Mouse (Mus musculus) lung, adult 2 months (tissue): ENCODE results near the gene Suz12. TPM values are rescaled to one million over a fixed set of nuclear protein-coding genes. Genes with fewer than 3 reads are reported as not detected.
"Not testable (repeated sequence)": the region's sequence is repeated elsewhere in the genome, so short reads cannot be mapped to it uniquely, and the experiment has no call there.

Source experiments
- DNase-seq: peaks from one replicate; pipeline ENCODE4 v3.0.0; 2022
- H3K4me1 ChIP-seq: fragments of 200-500 bp; 2 replicates; pipeline ENCODE4 v1.6.1; 2011; ENCODE audit warnings: low read length; ENCODE audit not compliant: control insufficient read depth, insufficient read depth
- H3K4me3 ChIP-seq: fragments of 200-500 bp; replicated peaks from 2 replicates; pipeline ENCODE3; 2011; ENCODE audit warnings: low read depth, mild to moderate bottlenecking, control low read depth, low read length; ENCODE audit errors: extremely low read depth
- CTCF ChIP-seq: fragments of 200-500 bp; IDR thresholded peaks from 2 replicates; pipeline ENCODE4 v1.5.1; 2011; ENCODE audit warnings: mild to moderate bottlenecking, low read length, control low read depth; ENCODE audit not compliant: insufficient read depth
- POLR2A ChIP-seq: fragments of 200-500 bp; IDR thresholded peaks from 2 replicates; pipeline ENCODE4 v1.6.1; 2011; ENCODE audit warnings: low read depth, mild to moderate bottlenecking, control low read depth, low read length, borderline replicate concordance; ENCODE audit errors: extremely low read depth
- WGBS: fragments of 180-500 bp; shearing (Covaris S2); methylation state at CpG from one replicate; pipeline ENCODE4 v1.1.7; 2018; 5-methylcytosine and 5-hydroxymethylcytosine counted together
- polyA plus RNA-seq: library from polyadenylated mRNA; depleted of rRNA; stranded (reverse); fragments of >200 nt; gene quantifications from 2 replicates; pipeline ENCODE4 v1.2.3, GENCODE M21; 2012

The Suz12 gene
- polyA plus RNA-seq, 1 experiment = 5.1 TPM

DNA sequence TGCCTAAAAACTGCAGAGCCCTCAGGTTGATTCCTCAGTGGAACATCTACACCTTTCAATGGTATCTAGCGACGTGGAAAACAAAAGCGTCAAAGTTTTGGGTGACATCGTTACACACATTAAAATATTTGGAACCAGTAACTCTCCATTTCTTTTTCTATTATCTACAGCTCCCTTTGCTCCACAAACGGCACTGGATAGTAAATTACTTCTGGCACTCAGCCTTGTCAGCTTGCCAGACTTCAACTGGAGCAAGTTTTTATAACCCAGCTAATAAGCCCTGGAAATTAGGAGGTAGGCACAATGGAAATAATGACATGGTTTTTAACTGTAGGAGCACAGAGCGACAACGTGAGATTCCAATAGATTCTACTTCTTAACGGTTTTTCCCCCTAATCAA lies 27.0 kb upstream of the Suz12 start:
- 41% methylated on average over 8 of the region's 8 CpGs for WGBS
- no peaks in the 10 kb centered on the region for H3K4me1 ChIP-seq
- TF ChIP-seq POLR2A = no peak
- TF ChIP-seq CTCF = no peak
- DNase-seq = no peak
- H3K4me3 ChIP-seq = no peak overlapping the region

DNA sequence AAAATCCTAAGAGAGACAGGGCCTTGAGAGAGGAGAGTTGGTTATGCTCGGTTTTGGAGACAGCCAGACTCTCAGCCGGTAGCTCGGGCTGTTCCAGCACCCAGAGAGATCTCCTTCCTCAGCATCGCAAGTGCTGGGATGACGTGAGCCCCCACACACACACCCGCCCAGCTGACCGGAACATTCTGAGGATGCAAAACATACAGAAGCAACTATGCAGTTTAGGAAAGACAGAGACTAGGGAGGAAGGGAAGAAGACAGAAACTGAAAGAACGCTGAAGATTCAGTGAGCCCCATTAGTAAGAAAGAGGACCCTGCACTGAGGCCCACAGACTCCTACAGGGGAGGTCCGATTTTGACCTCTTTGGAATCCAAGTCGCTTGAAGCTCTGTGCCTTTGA lies 25.2 kb upstream of the Suz12 start:
- TF ChIP-seq POLR2A (no peak), CTCF (no peak)
- DNase-seq = no peak
- Histone ChIP-seq H3K4me3 (no peak overlapping the region), H3K4me1 (no peaks in the 10 kb centered on the region)
- WGBS = 77% methylated on average over 10 of the region's 10 CpGs

DNA sequence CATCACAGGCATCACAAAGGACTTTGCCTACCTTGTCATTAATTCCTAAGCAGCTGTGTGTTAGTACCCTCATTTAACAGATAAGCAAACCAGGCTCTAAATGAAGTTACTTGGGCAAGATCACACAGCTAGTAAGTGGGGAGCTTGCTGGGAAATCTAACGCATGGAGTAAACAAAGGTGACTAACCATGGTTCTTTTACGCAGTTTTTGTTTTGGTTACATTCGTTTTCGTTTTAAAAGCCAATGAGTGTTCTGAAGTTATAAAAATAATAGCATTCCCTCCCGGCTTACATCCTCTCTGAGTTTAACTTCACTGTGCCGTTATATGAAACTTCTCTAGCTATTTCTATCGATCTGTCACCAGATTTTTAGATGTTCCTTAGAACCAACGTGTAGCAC lies 19.8 kb upstream of the Suz12 start:
- no peak for DNase-seq
- WGBS = 16% methylated on average over 8 of the region's 8 CpGs
- Histone ChIP-seq H3K4me1 (peaks cover 5% of the 10 kb centered on the region; the same call in 1 of the 2 replicates), H3K4me3 (no peak overlapping the region)
- no peak for TF ChIP-seq CTCF
- no peak for TF ChIP-seq POLR2A

DNA sequence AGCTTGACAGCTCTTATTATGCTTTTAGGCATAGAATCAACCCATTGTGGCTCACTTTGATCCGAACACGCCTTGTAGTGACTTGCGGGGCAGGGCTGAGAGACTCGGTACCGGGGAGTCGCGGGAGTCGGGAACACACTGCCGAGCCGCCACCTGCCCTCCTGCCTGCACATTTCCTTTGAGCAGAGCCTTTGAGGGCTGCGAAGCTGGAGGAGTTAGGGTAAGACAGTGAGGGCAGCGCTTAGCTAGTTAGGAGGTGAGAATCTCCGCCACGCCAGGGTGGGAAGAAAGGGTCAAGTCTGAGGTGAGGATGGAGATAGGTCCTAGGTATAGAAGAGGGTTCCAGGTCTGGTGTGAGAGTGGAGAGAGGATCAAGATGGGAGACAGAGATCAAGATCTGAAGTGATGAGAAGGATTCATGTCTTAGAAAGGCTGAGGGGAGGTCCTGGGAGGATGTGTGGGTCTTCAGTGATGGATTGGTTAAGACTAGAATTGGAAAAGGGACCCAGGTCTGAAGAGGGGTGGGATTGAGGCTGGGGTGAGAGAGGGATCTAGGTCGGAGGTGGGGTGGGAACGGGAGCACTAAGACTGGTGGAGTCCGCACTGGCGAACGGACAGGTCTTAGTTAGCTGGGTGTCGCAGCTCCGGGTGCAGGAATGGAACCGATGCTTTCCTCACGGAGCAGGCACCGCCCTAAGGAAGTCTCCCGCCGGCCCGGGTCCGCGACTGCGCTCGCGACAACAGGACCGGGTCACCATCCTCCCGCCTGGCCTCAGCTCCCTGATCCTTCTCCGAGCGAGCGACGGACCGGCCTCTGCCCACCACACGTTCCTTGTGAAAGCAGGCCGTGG lies 19.1 kb upstream of the Suz12 start:
- Histone ChIP-seq H3K4me1 (peaks cover 5% of the 10 kb centered on the region; the same call in 1 of the 2 replicates), H3K4me3 (peak overlapping the region; percentile 15)
- TF ChIP-seq CTCF (no peak), POLR2A (no peak)
- 2% methylated on average over 41 of the region's 41 CpGs for WGBS
- peak; percentile 25 for DNase-seq

DNA sequence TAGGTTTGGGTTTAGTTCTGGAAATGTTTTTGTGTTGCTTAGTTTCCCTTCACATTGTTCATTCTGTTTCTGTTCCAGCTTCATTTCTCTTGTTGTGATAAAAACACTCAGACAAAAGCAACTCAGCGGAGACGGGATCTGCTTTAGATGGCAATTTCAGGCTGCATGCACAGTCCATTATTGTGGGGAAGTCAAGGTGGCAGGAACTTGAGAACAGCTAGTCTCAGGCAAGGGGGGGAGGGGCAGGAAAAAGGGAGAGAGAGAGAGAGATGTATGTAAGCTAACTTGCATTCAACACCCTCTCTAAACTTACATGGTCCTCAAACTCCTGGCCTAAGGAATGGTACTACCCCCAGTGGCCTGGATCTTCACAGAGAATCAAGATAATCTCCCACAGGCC lies 17.5 kb upstream of the Suz12 start:
- TF ChIP-seq POLR2A (no peak), CTCF (no peak)
- no peak overlapping the region for H3K4me3 ChIP-seq
- peaks cover 5% of the 10 kb centered on the region; the same call in 1 of the 2 replicates for H3K4me1 ChIP-seq
- 89% methylated on average over 2 of the region's 2 CpGs for WGBS
- DNase-seq = no peak

DNA sequence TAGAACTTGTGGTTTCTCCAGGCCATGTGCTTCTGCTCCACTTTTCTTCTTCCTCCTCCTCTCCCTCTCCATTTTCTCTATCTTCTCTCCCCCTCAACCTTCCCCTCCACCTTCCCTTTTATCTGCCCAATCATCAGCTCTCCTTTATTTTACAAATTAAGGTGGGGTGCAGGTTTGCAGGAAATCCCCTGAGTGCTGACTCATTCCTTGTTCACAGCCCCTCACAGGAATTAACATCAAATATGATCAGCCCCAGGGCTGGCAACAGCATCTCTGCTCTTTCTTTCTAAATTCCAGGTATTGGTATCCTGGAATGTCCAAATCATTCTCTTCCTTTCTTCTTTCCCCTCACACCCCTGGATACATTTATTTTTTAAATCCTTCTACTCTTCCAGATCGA lies 16.7 kb upstream of the Suz12 start:
- no peak for TF ChIP-seq CTCF
- no peak for TF ChIP-seq POLR2A
- no peak for DNase-seq
- 100% methylated on average over 1 of the region's 1 CpGs for WGBS

DNA sequence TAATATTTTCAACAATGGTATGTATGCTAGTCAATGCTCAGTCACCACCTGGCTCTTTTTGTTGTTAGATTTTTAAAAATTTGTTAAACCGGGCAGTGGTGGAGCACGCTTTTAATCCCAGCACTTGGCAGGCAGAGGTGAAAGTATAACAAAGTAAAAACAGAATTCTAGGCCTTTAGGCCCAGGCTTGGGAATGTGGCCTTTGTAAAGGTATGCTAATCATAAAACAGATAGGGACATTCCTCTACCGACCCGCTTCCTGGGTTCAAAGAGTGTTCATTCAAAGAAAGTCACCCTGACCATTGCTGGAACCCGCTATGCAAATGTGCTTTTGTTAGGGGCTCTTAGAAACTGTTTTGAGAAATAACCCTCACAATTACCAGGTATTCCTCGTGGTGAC lies 16.3 kb upstream of the Suz12 start:
- not testable (repeated sequence) for H3K4me1 ChIP-seq, DNase-seq, H3K4me3 ChIP-seq
- 90% methylated on average over 6 of the region's 6 CpGs for WGBS

More for the DNA sequence above, 16.7 kb upstream of the Suz12 start:
- Histone ChIP-seq H3K4me1 (peaks cover 5% of the 10 kb centered on the region; the same call in 1 of the 2 replicates), H3K4me3 (no peak overlapping the region)

DNA sequence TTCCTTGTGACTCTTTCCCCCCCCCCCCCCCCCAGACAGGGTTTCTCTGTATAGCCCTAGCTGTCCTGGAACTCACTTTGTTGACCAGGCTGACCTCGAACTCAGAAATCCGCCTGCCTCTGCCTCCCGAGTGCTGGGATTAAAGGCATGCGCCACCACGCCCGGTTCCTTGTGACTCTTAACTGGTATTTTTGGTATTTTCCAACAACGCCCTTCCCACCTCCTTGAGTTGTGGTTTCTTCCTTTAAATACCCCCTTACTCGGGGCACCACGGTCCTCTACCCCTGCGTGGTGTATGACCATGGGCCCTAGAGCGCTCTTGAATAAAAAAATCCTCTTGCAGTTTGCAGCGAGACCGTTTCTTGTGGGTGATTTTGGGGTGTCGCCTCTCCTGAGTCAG lies 15.8 kb upstream of the Suz12 start:
- not testable (repeated sequence) for H3K4me3 ChIP-seq, DNase-seq, H3K4me1 ChIP-seq
- WGBS = 96% methylated on average over 14 of the region's 14 CpGs

DNA sequence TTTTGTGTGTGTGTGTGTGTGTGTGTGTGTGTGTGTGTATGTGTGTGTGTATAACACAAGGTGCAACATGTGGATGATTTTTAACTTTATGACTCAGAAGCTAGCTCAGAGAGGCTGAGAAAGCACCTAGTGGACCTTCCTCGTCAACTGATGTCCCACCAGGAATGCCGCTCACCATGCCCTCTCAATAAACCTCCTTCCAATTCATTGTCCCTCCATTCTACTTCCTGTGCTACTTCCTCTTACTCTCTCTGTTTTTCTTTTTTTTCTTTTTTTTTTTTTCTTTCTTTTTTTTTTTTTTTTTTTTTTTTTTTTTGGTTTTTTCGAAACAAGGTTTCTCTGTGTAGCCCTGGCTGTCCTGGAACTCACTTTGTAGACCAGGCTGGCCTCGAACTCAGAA lies 15.2 kb upstream of the Suz12 start:
- WGBS = 91% methylated on average over 3 of the region's 4 CpGs
- not testable (repeated sequence) for DNase-seq, H3K4me3 ChIP-seq

DNA sequence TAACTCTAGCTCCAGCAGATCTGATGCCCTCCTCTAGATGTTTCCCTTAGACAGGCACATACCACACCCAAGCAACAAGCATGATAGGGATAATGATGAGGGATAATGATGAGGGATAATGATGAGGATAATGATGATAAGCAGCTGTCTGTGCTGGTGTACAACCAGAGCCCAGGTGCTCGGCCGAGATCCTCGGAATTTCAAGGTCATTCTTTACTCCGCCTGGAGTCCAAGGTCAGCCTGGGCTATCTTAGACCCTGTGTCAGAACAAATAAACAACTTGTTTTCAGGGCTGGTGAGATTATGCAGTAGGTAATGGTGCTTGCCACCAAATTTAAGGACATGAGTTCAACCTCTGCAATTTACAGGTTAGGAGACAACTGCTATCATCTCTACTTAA lies 6.0 kb upstream of the Suz12 start:
- no peak for DNase-seq
- H3K4me3 ChIP-seq = no peak overlapping the region
- TF ChIP-seq CTCF (no peak), POLR2A (no peak)
- no peaks in the 10 kb centered on the region for H3K4me1 ChIP-seq
- WGBS = 77% methylated on average over 4 of the region's 4 CpGs

More for the DNA sequence above, 15.2 kb upstream of the Suz12 start:
- H3K4me1 ChIP-seq = not testable (repeated sequence)
